Mouse (Mus musculus) megakaryocyte, adult 5-6 weeks (primary cell): ENCODE measurements around the gene Repin1. TPM values are rescaled to one million over a fixed set of nuclear protein-coding genes. Genes with fewer than 3 reads are reported as not detected.

Source experiments
- ATAC-seq: 2 replicates; pipeline ENCODE4 v1.8.0; 2016; ENCODE audit warnings: mild to moderate bottlenecking, inconsistent platforms; ENCODE audit not compliant: poor library complexity, severe bottlenecking
- total RNA-seq, 2 experiments: library from RNA; stranded (forward) in 1 of 2; stranded (reverse) in 1 of 2; fragments of 153-499, 151-499 nt in 1 of 2; fragments of 221-1000, 200-1000 nt in 1 of 2; gene quantifications; 2 replicates each; pipeline versions ENCODE4 v1.2.3 to v1.2.4; 2015 to 2017

Repin1 gene
- total RNA-seq, 2 experiments from 2014 or later: 1.8 to 4.0 TPM

- ATAC-seq: no peak
Measured at GRCm38 (mm10) chr6:48578736-48579135, 14.9 kb upstream of the Repin1 start.

DNA sequence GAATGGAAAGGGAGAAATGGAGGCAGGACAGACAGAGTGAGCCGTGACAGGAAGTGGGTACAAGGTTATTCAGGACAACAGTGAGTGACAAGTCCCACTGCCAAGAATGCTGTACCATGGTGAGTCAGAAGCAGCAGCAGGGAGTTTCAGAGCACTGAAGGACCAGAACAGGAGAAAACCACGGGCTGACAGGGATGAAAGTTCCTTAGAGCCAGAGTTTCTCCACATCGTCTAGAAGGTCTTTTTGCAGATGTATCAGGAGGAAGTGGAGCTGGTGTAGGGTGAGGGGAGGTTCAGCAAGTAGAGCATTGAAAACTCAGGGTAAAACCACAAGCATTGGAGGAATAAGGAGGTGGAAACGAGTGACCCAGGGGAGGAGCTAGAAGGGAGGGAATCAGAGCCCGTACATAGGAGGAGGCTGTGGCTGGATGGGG lies 14.5 kb upstream of the Repin1 start:
- peak; percentile 81 for ATAC-seq

DNA sequence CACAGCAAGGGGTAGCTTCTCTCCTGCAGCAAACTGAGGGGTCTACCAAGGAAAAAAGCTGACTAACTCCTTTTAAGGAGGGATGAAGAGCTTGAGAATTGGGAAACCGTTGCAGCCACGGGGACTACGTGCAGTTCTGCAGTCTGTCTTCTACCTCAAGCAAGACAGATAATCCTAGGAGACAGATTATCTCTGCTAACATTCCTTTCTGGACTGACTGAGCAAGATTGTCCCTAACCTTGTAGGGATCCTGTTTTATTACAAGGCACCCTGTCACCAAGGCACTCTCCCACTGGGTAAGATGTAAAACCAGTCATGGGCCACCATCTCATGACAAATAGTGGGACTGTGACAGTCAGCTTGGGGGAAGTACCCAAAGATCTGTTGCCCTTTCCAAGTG lies 12.4 kb upstream of the Repin1 start:
- ATAC-seq: no peak

DNA sequence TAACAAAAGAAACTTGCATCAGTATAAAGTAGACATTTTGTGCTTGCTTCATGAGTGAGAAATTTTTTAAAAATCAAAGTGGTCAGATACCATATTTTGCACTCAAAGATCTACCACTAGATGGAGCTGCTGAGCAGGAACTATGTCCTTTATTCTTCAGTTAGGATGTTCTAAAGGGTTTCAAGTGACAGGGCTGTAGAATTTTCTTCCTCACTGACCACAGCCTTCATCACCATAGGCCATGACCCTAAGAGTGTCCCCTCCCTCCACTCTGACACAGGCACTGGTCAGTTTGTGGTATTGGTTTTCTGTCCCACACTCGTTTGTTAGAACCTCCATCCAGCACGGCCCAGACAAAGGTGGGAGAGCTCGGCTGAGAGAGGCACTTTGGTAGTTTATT lies 11.6 kb upstream of the Repin1 start:
- ATAC-seq: peak; percentile 66

- no peak for ATAC-seq
Measured at GRCm38 (mm10) chr6:48589194-48589750, 4.4 kb upstream of the Repin1 start, which contains the start of gene Gm45021. Gm45021 (plus strand) TSS chr6:48589610.

DNA sequence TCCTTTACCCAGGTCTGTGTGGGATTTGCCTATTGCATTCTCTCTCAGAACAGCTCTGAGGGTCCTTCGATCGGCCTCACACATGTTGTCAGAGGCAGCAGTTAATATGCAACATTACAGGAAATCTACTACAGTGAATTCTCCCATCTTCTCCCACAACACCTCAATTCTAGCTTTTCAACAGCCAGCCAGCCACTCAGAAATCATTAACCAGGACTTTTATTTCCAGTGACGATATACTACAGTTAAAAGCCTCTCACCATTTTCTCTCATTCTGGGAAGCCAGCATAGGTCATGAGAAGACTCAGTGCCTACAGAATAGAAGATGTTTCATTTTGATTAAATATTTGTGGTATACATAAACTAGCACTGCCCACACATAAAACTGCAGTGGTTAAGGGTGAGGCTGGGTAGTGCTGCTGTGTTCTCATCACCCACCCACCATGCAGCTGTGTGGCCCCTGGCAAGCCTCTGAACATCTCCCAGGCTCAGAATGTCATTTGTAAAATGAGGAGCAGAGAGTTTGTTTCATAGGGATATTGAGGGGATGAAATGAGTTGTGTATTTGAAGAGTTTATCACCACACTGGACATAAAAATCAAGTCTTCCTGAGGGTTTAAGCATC lies 2.4 kb upstream of the Repin1 start:
- ATAC-seq: no peak

- ATAC-seq: no peak
Measured at GRCm38 (mm10) chr6:48591871-48592270, 1.8 kb upstream of the Repin1 start.

- peak; percentile 17; the same call in 1 of the 2 replicates for ATAC-seq
Measured at GRCm38 (mm10) chr6:48594043-48594738, 508 bp downstream of the Repin1 start.

- no peak for ATAC-seq
Measured at GRCm38 (mm10) chr6:48595278-48595677, 1.6 kb downstream of the Repin1 start.

- ATAC-seq: no peak
Measured at GRCm38 (mm10) chr6:48596545-48597232, 3.0 kb downstream of the Repin1 start.

- no peak for ATAC-seq
Measured at GRCm38 (mm10) chr6:48597233-48597625, 3.5 kb downstream of the Repin1 start.

- no peak for ATAC-seq
Measured at GRCm38 (mm10) chr6:48600594-48600993, 6.9 kb downstream of the Repin1 start.

DNA sequence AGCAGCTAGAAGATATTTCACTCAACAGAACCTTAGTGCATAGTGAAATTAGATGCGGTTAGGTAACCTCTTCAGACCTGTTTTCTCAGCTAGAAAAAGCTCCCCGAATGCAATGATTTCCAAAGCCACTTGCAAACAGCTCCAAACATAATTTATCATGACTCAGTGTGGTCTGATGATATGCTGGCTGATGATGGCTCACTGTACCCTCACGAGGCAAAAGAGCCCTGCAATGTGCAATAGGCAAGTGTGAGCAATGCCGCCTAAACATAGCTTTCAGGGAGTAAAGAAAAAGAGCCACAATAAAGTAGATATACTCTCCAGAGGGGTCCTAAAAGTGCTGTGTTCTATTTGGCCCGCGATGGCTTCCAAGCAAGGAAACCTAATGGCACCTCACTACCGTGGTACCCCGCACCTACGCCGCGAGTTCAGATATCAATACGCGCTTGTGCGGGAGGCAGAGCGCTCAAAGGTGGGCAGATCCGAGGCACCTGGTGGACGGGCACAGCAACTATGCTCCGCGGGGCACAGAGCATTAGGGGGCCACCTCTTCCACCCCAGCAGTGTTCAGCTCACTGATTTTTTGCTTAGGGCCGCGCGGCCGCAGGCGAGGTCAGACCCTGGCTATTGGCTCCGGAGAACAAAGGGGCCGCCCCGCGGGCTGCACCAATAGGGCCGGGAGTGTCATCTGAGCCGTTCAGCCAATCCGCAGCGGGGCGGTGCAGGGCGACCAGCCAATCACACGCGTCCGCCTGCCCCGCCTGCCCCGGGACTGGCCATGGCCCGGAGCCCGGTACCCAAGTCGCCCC lies 7.8 kb downstream of the Repin1 start, which contains the start of gene Zfp775:
Gene Zfp775, plus strand, starts transcription at position 793 of the 809 bp plus-strand sequence.
- peak; percentile 99 for ATAC-seq

- peak; percentile 57 for ATAC-seq
Measured at GRCm38 (mm10) chr6:48602080-48602741, 8.5 kb downstream of the Repin1 start.

DNA sequence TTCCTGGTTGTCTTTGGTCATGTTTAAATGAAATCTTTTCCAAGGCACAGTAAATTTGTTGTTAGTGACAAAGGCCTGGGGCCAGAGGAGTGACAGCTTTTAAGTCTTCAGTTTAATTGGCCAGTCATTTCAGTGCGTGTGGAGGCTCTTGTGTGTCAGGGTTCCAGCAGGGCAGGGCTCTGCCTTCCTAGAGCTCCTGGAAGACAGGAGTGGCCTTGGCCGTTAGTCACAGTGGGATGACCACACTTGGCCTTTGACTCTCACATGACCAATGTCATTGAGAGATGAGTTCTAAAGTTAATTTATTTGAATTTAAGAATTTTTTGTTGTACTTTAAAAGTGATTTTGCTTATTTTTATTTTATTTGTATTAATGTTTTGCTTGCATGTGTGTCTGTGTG lies 14.4 kb downstream of the Repin1 start:
- no peak for ATAC-seq

DNA sequence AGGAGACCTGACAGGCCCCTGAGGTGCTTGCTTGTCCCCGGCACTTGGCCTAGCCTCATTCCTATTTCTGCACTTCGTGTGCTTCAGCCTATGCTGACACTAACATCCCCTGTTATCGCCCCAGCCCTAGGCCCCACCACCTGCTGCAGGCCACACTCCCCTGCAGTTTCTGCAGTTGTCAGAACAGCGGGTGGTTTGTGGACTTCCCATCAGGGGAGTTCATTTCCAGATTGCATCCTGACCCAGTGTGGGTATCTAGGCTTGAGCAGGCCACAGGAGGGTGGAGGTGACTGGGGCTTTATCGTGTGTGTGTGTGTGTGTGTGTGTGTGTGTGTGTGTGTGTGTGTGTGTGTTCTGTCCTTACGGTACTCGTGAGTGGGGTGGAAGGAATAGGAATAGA lies 15.8 kb downstream of the Repin1 start:
- ATAC-seq: no peak

GRCm38 (mm10) chr6:48610657-48611056 lies 17.0 kb downstream of the Repin1 start:
- no peak for ATAC-seq

DNA sequence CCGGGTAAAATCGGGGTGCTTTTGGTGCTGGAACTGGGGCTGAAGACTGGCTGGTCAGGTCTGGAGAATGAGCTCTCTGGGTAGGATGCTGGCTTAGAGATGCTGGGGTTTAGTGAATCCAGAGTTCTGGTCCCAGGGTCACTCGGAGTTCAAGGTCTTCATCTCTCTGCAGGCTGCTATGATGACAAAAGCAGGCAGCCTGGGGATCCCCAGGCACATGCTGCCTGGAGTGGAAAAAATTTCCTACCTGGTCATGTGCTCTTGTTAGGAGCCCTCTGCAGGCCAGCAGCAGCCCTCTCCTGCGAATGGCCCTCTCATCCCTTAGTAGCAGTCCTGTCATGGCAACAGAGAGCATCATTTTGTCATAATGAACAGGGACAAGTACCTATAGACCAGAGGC lies 19.8 kb downstream of the Repin1 start:
- ATAC-seq: no peak

GRCm38 (mm10) chr6:48614756-48615155 lies 21.1 kb downstream of the Repin1 start:
- ATAC-seq: no peak

DNA sequence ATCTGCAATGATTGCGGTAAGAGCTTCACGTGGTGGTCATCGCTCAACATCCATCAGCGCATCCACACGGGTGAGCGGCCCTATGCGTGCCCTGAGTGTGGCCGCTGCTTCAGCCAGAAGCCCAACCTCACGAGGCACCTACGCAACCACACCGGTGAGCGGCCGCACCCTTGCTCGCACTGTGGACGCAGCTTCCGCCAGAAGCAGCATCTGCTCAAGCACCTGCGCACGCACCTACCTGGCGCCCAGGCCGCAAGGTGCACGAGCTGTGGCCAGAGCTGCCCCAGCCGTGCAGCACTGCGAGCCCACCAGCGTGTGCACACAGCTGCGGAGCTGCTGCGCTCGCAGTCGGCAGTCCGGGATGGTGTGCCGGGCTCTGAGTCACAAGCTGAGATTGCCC lies 26.3 kb downstream of the Repin1 start:
- ATAC-seq: no peak
